Mouse (Mus musculus) mouse embryonic stem cell (cell line): ENCODE measurements at regions not wholly inside any gene's neighbourhood (a gene's known extent, or its start where the extent isn't known, plus 50 kb on each side); places are given as distances from the start of the nearest gene placed in this dataset.

ENCODE experiments used
- in situ Hi-C, 2 experiments: fragments of 300-500 bp; cut with MboI; formaldehyde crosslinking; loops; 1 replicate in 1 of 2; 3 replicates in 1 of 2; pipeline ENCODE4 v1.14.3; 2019 to 2020; ENCODE audit warnings: low sequenced_read_pairs in 2 of 2, low pct_unique_long_range_greater_than_20kb in 1 of 2, mixed read lengths in 1 of 2; ENCODE audit not compliant: unreplicated experiment in 1 of 2

GRCm38 (mm10) chrX:150147021-150147685 lies 205.7 kb downstream of the Gm15091 start:
- in situ Hi-C loops = loop anchor here in 1 of 2 experiments (25.0 kb wide), 1 partner anchor 315 kb away; the partner anchor contains the start of gene Tmem29
